Mouse (Mus musculus): ENCODE measurements around the gene Trpv6. TPM values are rescaled to one million over a fixed set of nuclear protein-coding genes. Genes with fewer than 3 reads are reported as not detected.

The Trpv6 gene
- polyA plus RNA-seq, 2 experiments, result 0.74 to 1.2 TPM

GRCm38 (mm10) chr6:41577297-41577696 lies 58.9 kb downstream of the Trpv6 start:
- Histone ChIP-seq H3K9me3 (ENCODE audit: control insufficient read depth, low read length) (no peaks in the 10 kb centered on the region), H3K4me1 (ENCODE audit: control insufficient read depth, insufficient read depth, low read length) (no peaks in the 10 kb centered on the region), H3K4me3 (replicated peaks; ENCODE audit: low read length) (no peak overlapping the region), H3K36me3 (ENCODE audit: control insufficient read depth, insufficient read depth, low read length) (no peaks in the 10 kb centered on the region), H3K9ac (ENCODE audit: low read depth, low read length, severe bottlenecking) (no peak overlapping the region), H3K4me2 (replicated peaks; ENCODE audit: low read depth, low read length, severe bottlenecking) (no peak overlapping the region), H3K27me3 (ENCODE audit: control insufficient read depth, insufficient read depth, low read length) (no peaks in the 10 kb centered on the region), H3K27ac (replicated peaks; ENCODE audit: low read depth, low read length) (no peak overlapping the region)
- no peak for DNase-seq (ENCODE audit: low spot score)
- 21% methylated on average over 5 of the region's 5 CpGs for WGBS
- ATAC-seq (ENCODE audit: low FRiP score, low read depth), result no peak
- TF ChIP-seq POLR2A (IDR thresholded peaks at IDR 0.05; ENCODE audit: borderline replicate concordance, extremely low read depth, insufficient read depth, insufficient read length), result no peak

- H3K9ac ChIP-seq (ENCODE audit: low read depth, low read length, severe bottlenecking), result no peak overlapping the region
- no peak for TF ChIP-seq POLR2A (IDR thresholded peaks at IDR 0.05; ENCODE audit: borderline replicate concordance, extremely low read depth, insufficient read depth, insufficient read length)
- ATAC-seq (ENCODE audit: low FRiP score, low read depth) (no peak), DNase-seq (ENCODE audit: low spot score) (no peak)
- no peak overlapping the region for H3K4me2 ChIP-seq (replicated peaks; ENCODE audit: low read depth, low read length, severe bottlenecking)
- H3K27ac ChIP-seq (replicated peaks; ENCODE audit: low read depth, low read length), result no peak overlapping the region
- no peaks in the 10 kb centered on the region for H3K36me3 ChIP-seq (ENCODE audit: control insufficient read depth, insufficient read depth, low read length)
- no peaks in the 10 kb centered on the region for H3K4me1 ChIP-seq (ENCODE audit: control insufficient read depth, insufficient read depth, low read length)
- H3K9me3 ChIP-seq (ENCODE audit: control insufficient read depth, low read length), result no peaks in the 10 kb centered on the region
- H3K4me3 ChIP-seq (replicated peaks; ENCODE audit: low read length), result no peak overlapping the region
- H3K27me3 ChIP-seq (ENCODE audit: control insufficient read depth, insufficient read depth, low read length), result no peaks in the 10 kb centered on the region
- 49% methylated on average over 5 of the region's 5 CpGs for WGBS
Observed at GRCm38 (mm10) chr6:41576526-41577097, 59.6 kb downstream of the Trpv6 start.

Other genes with a start within 250 kb of the Trpv6 start
- not detected in 2 replicates for gene Gm5771, start 244.0 kb downstream of the Trpv6 start, polyA plus RNA-seq (2012; rRNA removed)
- gene Gm5771, start 244.0 kb downstream of the Trpv6 start, polyA plus RNA-seq (2014; fragmentation: Nextera tagmentation; extraction: Ambion mirVana), result not detected in 2 replicates
- gene Gm10334, start 190.3 kb downstream of the Trpv6 start, polyA plus RNA-seq (2012; rRNA removed), result not detected in 2 replicates
- gene Gm10334, start 190.3 kb downstream of the Trpv6 start, polyA plus RNA-seq (2014; fragmentation: Nextera tagmentation; extraction: Ambion mirVana), result not detected in 2 replicates
- gene Prss1, start 177.5 kb downstream of the Trpv6 start, polyA plus RNA-seq (2012; rRNA removed), result not detected in 2 replicates
- not detected in 2 replicates for gene Prss1, start 177.5 kb downstream of the Trpv6 start, polyA plus RNA-seq (2014; fragmentation: Nextera tagmentation; extraction: Ambion mirVana)
- 0.08 and 0.18 TPM in 2 replicates for gene Prss2, start 114.6 kb downstream of the Trpv6 start, polyA plus RNA-seq (2012; rRNA removed)
- gene Prss2, start 114.6 kb downstream of the Trpv6 start, polyA plus RNA-seq (2014; fragmentation: Nextera tagmentation; extraction: Ambion mirVana), result not detected in 2 replicates
- 16.6 and 23.6 TPM in 2 replicates for gene Ephb6, start 30.9 kb downstream of the Trpv6 start, polyA plus RNA-seq (2012; rRNA removed)
- gene Ephb6, start 30.9 kb downstream of the Trpv6 start, polyA plus RNA-seq (2014; fragmentation: Nextera tagmentation; extraction: Ambion mirVana), result 16.7 and 18.8 TPM in 2 replicates
- gene Trpv5, start 44.4 kb upstream of the Trpv6 start, polyA plus RNA-seq (2012; rRNA removed), result not detected in 2 replicates
- not detected in 2 replicates for gene Trpv5, start 44.4 kb upstream of the Trpv6 start, polyA plus RNA-seq (2014; fragmentation: Nextera tagmentation; extraction: Ambion mirVana)
- gene Llcfc1, start 48.0 kb upstream of the Trpv6 start, polyA plus RNA-seq (2012; rRNA removed), result not detected in 2 replicates
- gene Llcfc1, start 48.0 kb upstream of the Trpv6 start, polyA plus RNA-seq (2014; fragmentation: Nextera tagmentation; extraction: Ambion mirVana), result not detected in 2 replicates
- gene Kel, start 67.9 kb upstream of the Trpv6 start, polyA plus RNA-seq (2012; rRNA removed), result 1.6 and 2.5 TPM in 2 replicates
- gene Kel, start 67.9 kb upstream of the Trpv6 start, polyA plus RNA-seq (2014; fragmentation: Nextera tagmentation; extraction: Ambion mirVana), result 0.43 and 0.56 TPM in 2 replicates
- not detected in 2 replicates for gene Olfr459, start 138.8 kb upstream of the Trpv6 start, polyA plus RNA-seq (2012; rRNA removed)
- gene Olfr459, start 138.8 kb upstream of the Trpv6 start, polyA plus RNA-seq (2014; fragmentation: Nextera tagmentation; extraction: Ambion mirVana), result not detected in 2 replicates
- gene Pip, start 211.1 kb upstream of the Trpv6 start, polyA plus RNA-seq (2012; rRNA removed), result not detected in 2 replicates
- gene Pip, start 211.1 kb upstream of the Trpv6 start, polyA plus RNA-seq (2014; fragmentation: Nextera tagmentation; extraction: Ambion mirVana), result not detected in 2 replicates
- gene Sval2, start 216.6 kb upstream of the Trpv6 start, polyA plus RNA-seq (2012; rRNA removed), result not detected in 2 replicates
- not detected in 2 replicates for gene Sval2, start 216.6 kb upstream of the Trpv6 start, polyA plus RNA-seq (2014; fragmentation: Nextera tagmentation; extraction: Ambion mirVana)

Measured in limb, embryonic 14.5 days (tissue).